Mouse (Mus musculus): Measurements from ENCODE around the gene Calcr. TPM values are rescaled to one million over a fixed set of nuclear protein-coding genes. Genes with fewer than 3 reads are reported as not detected.
"Not testable (repeated sequence)": the region's sequence is repeated elsewhere in the genome, so short reads cannot be mapped to it uniquely, and the experiment has no call there.

Calcr gene
- polyA plus RNA-seq, 1 experiment, result not detected

DNA sequence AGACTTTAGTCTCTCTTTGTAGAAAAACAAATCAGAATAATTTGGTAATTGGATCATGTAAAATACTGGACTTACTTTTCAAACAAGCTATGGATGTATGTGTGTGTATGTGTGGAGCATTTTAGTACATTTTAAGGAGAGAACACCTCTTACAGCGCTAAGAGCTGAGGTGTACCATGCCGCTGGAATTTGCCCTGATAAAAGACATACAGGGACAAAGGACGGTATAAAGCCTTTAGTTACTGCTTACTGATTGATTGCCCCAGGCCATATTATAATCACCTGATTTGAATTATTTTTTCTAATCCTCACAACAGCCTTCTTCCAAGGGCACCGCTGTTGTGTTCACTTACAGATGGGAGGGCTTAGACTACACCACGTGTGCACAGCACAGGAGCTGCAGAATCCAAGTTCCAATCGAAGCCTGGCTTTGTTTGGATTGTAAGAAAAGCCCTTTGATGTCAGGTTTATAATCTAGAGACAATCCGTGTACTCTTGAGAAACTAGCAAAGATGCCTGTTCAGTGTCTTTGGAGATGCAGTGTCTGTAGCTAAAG is 76.3 kb downstream of the Calcr start:
- Histone ChIP-seq H3K9me3 (peaks cover 5% of the 10 kb centered on the region; the same call in 1 of the 2 replicates), H3K36me3 (replicated peaks; ENCODE audit: low read length) (no peaks in the 10 kb centered on the region), H3K4me3 (replicated peaks) (no peak overlapping the region), H3K4me1 (no peaks in the 10 kb centered on the region), H3K27me3 (replicated peaks) (no peaks in the 10 kb centered on the region)
- no peak for TF ChIP-seq GATA1 (IDR thresholded peaks at IDR 0.05; ENCODE audit: borderline replicate concordance, low read length)
- no peak for TF ChIP-seq FLI1 (IDR thresholded peaks at IDR 0.05; ENCODE audit: low read length)

GRCm38 (mm10) chr6:3678286-3678685 is 86.2 kb downstream of the Calcr start:
- not testable (repeated sequence) for H3K4me1 ChIP-seq; H3K4me3 ChIP-seq (replicated peaks); H3K9me3 ChIP-seq; H3K27me3 ChIP-seq (replicated peaks); H3K36me3 ChIP-seq (replicated peaks; ENCODE audit: low read length)

GRCm38 (mm10) chr6:3677806-3678205 is 86.7 kb downstream of the Calcr start:
- TF ChIP-seq FLI1 (IDR thresholded peaks at IDR 0.05; ENCODE audit: low read length) (no peak), GATA1 (IDR thresholded peaks at IDR 0.05; ENCODE audit: borderline replicate concordance, low read length) (no peak)
- Histone ChIP-seq H3K4me3 (replicated peaks) (no peak overlapping the region), H3K36me3 (replicated peaks; ENCODE audit: low read length) (no peaks in the 10 kb centered on the region), H3K4me1 (no peaks in the 10 kb centered on the region), H3K27me3 (replicated peaks) (no peaks in the 10 kb centered on the region), H3K9me3 (no peaks in the 10 kb centered on the region; the same call in 1 of the 2 replicates)

DNA sequence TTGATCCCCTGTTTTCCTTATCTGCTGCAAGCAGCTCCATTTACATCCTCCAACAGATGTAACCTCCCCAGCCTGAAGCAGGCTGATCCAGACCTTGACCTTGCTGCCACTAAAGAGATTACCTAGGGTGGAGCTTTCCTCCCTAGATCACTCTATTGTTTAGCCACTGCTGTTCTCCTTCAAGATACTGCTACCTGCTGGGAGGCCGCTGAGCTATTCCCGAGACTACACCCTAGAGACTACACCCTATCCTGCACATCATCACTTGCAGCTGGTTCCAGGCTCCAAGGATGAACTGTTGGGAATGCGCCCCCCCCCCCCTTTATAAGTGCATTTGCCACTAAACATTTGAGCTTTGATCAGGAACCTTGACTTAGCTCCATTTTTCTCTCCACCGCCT is 92.6 kb downstream of the Calcr start:
- not testable (repeated sequence) for H3K36me3 ChIP-seq (replicated peaks; ENCODE audit: low read length); H3K4me1 ChIP-seq; H3K9me3 ChIP-seq; H3K4me3 ChIP-seq (replicated peaks); H3K27me3 ChIP-seq (replicated peaks)

- Histone ChIP-seq H3K27me3 (replicated peaks) (no peaks in the 10 kb centered on the region), H3K9me3 (no peaks in the 10 kb centered on the region), H3K4me3 (replicated peaks) (no peak overlapping the region), H3K4me1 (no peaks in the 10 kb centered on the region), H3K36me3 (replicated peaks; ENCODE audit: low read length) (no peaks in the 10 kb centered on the region)
- TF ChIP-seq FLI1 (IDR thresholded peaks at IDR 0.05; ENCODE audit: low read length), result no peak
- TF ChIP-seq GATA1 (IDR thresholded peaks at IDR 0.05; ENCODE audit: borderline replicate concordance, low read length), result no peak
Observed at GRCm38 (mm10) chr6:3664147-3664716, 100.3 kb downstream of the Calcr start.

- Histone ChIP-seq H3K9me3 (no peaks in the 10 kb centered on the region), H3K36me3 (replicated peaks; ENCODE audit: low read length) (no peaks in the 10 kb centered on the region), H3K4me1 (no peaks in the 10 kb centered on the region), H3K4me3 (replicated peaks) (no peak overlapping the region), H3K27me3 (replicated peaks) (no peaks in the 10 kb centered on the region)
- TF ChIP-seq FLI1 (IDR thresholded peaks at IDR 0.05; ENCODE audit: low read length) (no peak), GATA1 (IDR thresholded peaks at IDR 0.05; ENCODE audit: borderline replicate concordance, low read length) (no peak)
Observed at GRCm38 (mm10) chr6:3658405-3658804, 106.1 kb downstream of the Calcr start.

Other genes starting within 250 kb of the Calcr start
- not detected in 2 replicates for gene Tfpi2, start 224.2 kb upstream of the Calcr start, polyA plus RNA-seq (2012; ENCODE audit: insufficient read depth, low replicate concordance)
- 0.06 TPM in 1 of 2 replicates, not detected in the other for gene Gngt1, start 229.1 kb upstream of the Calcr start, polyA plus RNA-seq (2012; ENCODE audit: insufficient read depth, low replicate concordance)
- 70.9 and 78.6 TPM in 2 replicates for gene Gng11, start 239.2 kb upstream of the Calcr start, polyA plus RNA-seq (2012; ENCODE audit: insufficient read depth, low replicate concordance)

All from megakaryocyte, embryonic 14.5 days (primary cell).